Mouse (Mus musculus) liver, embryonic 11.5 days (tissue): ENCODE measurements around the gene Psmb2. TPM values are rescaled to one million over a fixed set of nuclear protein-coding genes. Genes with fewer than 3 reads are reported as not detected.

Experiments
- ATAC-seq: fragments of 200-750 bp; cut with Nextera tagmentation; replicated peaks from 2 replicates; pipeline ENCODE4 v1.8.0; 2017; ENCODE audit warnings: moderate number of reproducible peaks, mild to moderate bottlenecking, moderate TSS enrichment, moderate library complexity; ENCODE audit not compliant: low FRiP score
- DNase-seq: peaks from one replicate; pipeline ENCODE4 v3.0.0-alpha.2; 2017; ENCODE audit warnings: low spot score
- H3K27ac ChIP-seq: fragments of 300-500 bp; sonication (generic); 2 replicates; pipeline ENCODE4 v1.5.1; 2014; ENCODE audit warnings: mild to moderate bottlenecking, low read depth, low read length, control low read depth
- H3K27me3 ChIP-seq: fragments of 300-500 bp; sonication (generic); replicated peaks from 2 replicates; pipeline ENCODE4 v1.6.1; 2014; ENCODE audit warnings: low read length, mixed read lengths; ENCODE audit not compliant: control insufficient read depth, insufficient read depth
- H3K36me3 ChIP-seq: fragments of 300-500 bp; sonication (generic); 2 replicates; pipeline ENCODE4 v1.6.1; 2014; ENCODE audit warnings: mild to moderate bottlenecking, low read length, moderate library complexity, mixed read lengths; ENCODE audit not compliant: control insufficient read depth, insufficient read depth
- H3K4me1 ChIP-seq: fragments of 300-500 bp; sonication (generic); replicated peaks from 2 replicates; pipeline ENCODE4 v1.6.1; 2014; ENCODE audit warnings: low read length, mixed read lengths; ENCODE audit not compliant: control insufficient read depth, insufficient read depth
- H3K4me2 ChIP-seq: fragments of 300-500 bp; sonication (generic); 2 replicates; pipeline ENCODE4 v1.6.1; 2014; ENCODE audit warnings: mild to moderate bottlenecking, control low read depth, moderate library complexity
- H3K4me3 ChIP-seq: fragments of 300-500 bp; sonication (generic); 2 replicates; pipeline ENCODE4 v1.5.1; 2014; ENCODE audit warnings: low read depth, low read length, control low read depth
- H3K9ac ChIP-seq: fragments of 300-500 bp; sonication (generic); 2 replicates; pipeline ENCODE4 v1.6.1; 2014; ENCODE audit warnings: low read depth, low read length, control low read depth
- H3K9me3 ChIP-seq: fragments of 300-500 bp; sonication (generic); 2 replicates; pipeline ENCODE4 v1.6.1; 2016; ENCODE audit warnings: low read length, inconsistent platforms, mixed read lengths; ENCODE audit not compliant: control insufficient read depth
- WGBS: fragments of 180-500 bp; shearing (Covaris S2); extraction: QIAGEN DNeasy Blood & Tissue Kit; methylation state at CpG from one replicate; pipeline ENCODE4 v1.1.7; 2014; 5-methylcytosine and 5-hydroxymethylcytosine counted together
- polyA plus RNA-seq: library from polyadenylated mRNA; unstranded; fragments of >200 nt; fragmentation: Nextera tagmentation; extraction: Ambion mirVana; gene quantifications from 2 replicates; pipeline ENCODE4 v1.2.1, GENCODE M21; 2014

Gene Psmb2
- polyA plus RNA-seq, 1 experiment from 2014 or later: 535 TPM

- peaks cover 95% of the 10 kb centered on the region for H3K27me3 ChIP-seq
- 3% methylated on average over 51 of the region's 51 CpGs for WGBS
- 0 out of 2 replicates have a peak, but pooled peaks cover 4% of the 10 kb centered on the region for H3K4me1 ChIP-seq
- DNase-seq: peak; percentile 51
- H3K9ac ChIP-seq: no peak overlapping the region
- peak overlapping the region; percentile 34 for H3K4me3 ChIP-seq
- H3K27ac ChIP-seq: no peak overlapping the region
- no peak for ATAC-seq
- no peaks in the 10 kb centered on the region for H3K36me3 ChIP-seq
- H3K9me3 ChIP-seq: no peaks in the 10 kb centered on the region
- H3K4me2 ChIP-seq: peak overlapping the region; percentile 52
Measured at GRCm38 (mm10) chr4:126734700-126735381, 57.4 kb downstream of the Psmb2 start.

GRCm38 (mm10) chr4:126735382-126736000 lies 58.1 kb downstream of the Psmb2 start:
- H3K27me3 ChIP-seq: peaks cover 89% of the 10 kb centered on the region
- 0 out of 2 replicates have a peak, but pooled peaks cover 4% of the 10 kb centered on the region for H3K4me1 ChIP-seq
- no peaks in the 10 kb centered on the region for H3K36me3 ChIP-seq
- no peaks in the 10 kb centered on the region for H3K9me3 ChIP-seq
- peak overlapping the region; percentile 34 for H3K4me3 ChIP-seq
- 4% methylated on average over 56 of the region's 62 CpGs for WGBS
- no peak for ATAC-seq
- H3K9ac ChIP-seq: no peak overlapping the region
- no peak overlapping the region for H3K27ac ChIP-seq
- peak; percentile 48 for DNase-seq
- peak overlapping the region; percentile 52 for H3K4me2 ChIP-seq

- Histone ChIP-seq H3K4me3 (peak within 1 kb of the TSS; percentile 34), H3K36me3 (no peaks in the 10 kb centered on the region), H3K9ac (no peak within 1 kb of the TSS), H3K4me2 (peak within 1 kb of the TSS; percentile 52), H3K4me1 (0 out of 2 replicates have a peak, but pooled peaks cover 4% of the 10 kb centered on the region), H3K27me3 (peaks cover 84% of the 10 kb centered on the region), H3K27ac (no peak within 1 kb of the TSS), H3K9me3 (no peaks in the 10 kb centered on the region)
- DNase-seq (peak; percentile 57), ATAC-seq (no peak)
- 2% methylated on average over 32 of the region's 32 CpGs for WGBS
Measured at GRCm38 (mm10) chr4:126736001-126736414, 58.6 kb downstream of the Psmb2 start, which contains the start of gene Tfap2e. Gene Tfap2e (minus strand): TSS chr4:126736240.

- no peak overlapping the region for H3K4me3 ChIP-seq
- no peak for DNase-seq
- ATAC-seq: no peak
- H3K4me1 ChIP-seq: 0 out of 2 replicates have a peak, but pooled peaks cover 7% of the 10 kb centered on the region
- WGBS: 31% methylated on average over 10 of the region's 10 CpGs
- H3K27ac ChIP-seq: no peak overlapping the region
- 0 out of 2 replicates have a peak, but pooled peaks cover 6% of the 10 kb centered on the region for H3K36me3 ChIP-seq
- H3K4me2 ChIP-seq: no peak overlapping the region
- H3K9me3 ChIP-seq: no peaks in the 10 kb centered on the region
- peaks cover 45% of the 10 kb centered on the region for H3K27me3 ChIP-seq
- H3K9ac ChIP-seq: no peak overlapping the region
Measured at GRCm38 (mm10) chr4:126739966-126740676, 62.7 kb downstream of the Psmb2 start.

- Histone ChIP-seq H3K9me3 (no peaks in the 10 kb centered on the region), H3K4me3 (no peak overlapping the region), H3K27me3 (peaks cover 32% of the 10 kb centered on the region), H3K4me1 (0 out of 2 replicates have a peak, but pooled peaks cover 3% of the 10 kb centered on the region), H3K36me3 (0 out of 2 replicates have a peak, but pooled peaks cover 6% of the 10 kb centered on the region), H3K27ac (no peak overlapping the region), H3K4me2 (peak overlapping the region; percentile 30), H3K9ac (no peak overlapping the region)
- DNase-seq (peak; percentile 73), ATAC-seq (peak; percentile 58)
- WGBS: 7% methylated on average over 12 of the region's 12 CpGs
Measured at GRCm38 (mm10) chr4:126741448-126741847, 64.0 kb downstream of the Psmb2 start.

- DNase-seq (no peak), ATAC-seq (no peak)
- no peak overlapping the region for H3K4me2 ChIP-seq
- no peak overlapping the region for H3K4me3 ChIP-seq
- peaks cover 17% of the 10 kb centered on the region for H3K27me3 ChIP-seq
- H3K4me1 ChIP-seq: 0 out of 2 replicates have a peak, but pooled peaks cover 3% of the 10 kb centered on the region
- no peak overlapping the region for H3K27ac ChIP-seq
- no peaks in the 10 kb centered on the region for H3K9me3 ChIP-seq
- 56% methylated on average over 2 of the region's 2 CpGs for WGBS
- no peak overlapping the region for H3K9ac ChIP-seq
- H3K36me3 ChIP-seq: peaks cover 9% of the 10 kb centered on the region; the same call in 1 of the 2 replicates
Measured at GRCm38 (mm10) chr4:126742976-126743375, 65.5 kb downstream of the Psmb2 start.

- ATAC-seq (no peak), DNase-seq (no peak)
- Histone ChIP-seq H3K9me3 (no peaks in the 10 kb centered on the region), H3K27ac (no peak overlapping the region), H3K4me1 (0 out of 2 replicates have a peak, but pooled peaks cover 3% of the 10 kb centered on the region), H3K4me3 (no peak overlapping the region), H3K27me3 (peaks cover 10% of the 10 kb centered on the region), H3K36me3 (peaks cover 9% of the 10 kb centered on the region; the same call in 1 of the 2 replicates), H3K4me2 (no peak overlapping the region), H3K9ac (no peak overlapping the region)
- 25% methylated on average over 11 of the region's 11 CpGs for WGBS
Measured at GRCm38 (mm10) chr4:126743713-126744112, 66.3 kb downstream of the Psmb2 start.

GRCm38 (mm10) chr4:126744831-126745230 lies 67.4 kb downstream of the Psmb2 start:
- H3K4me3 ChIP-seq: no peak overlapping the region
- H3K27me3 ChIP-seq: peaks cover 3% of the 10 kb centered on the region; the same call in 1 of the 2 replicates
- H3K4me2 ChIP-seq: no peak overlapping the region
- WGBS: 90% methylated on average over 14 of the region's 14 CpGs
- H3K27ac ChIP-seq: no peak overlapping the region
- peaks cover 14% of the 10 kb centered on the region; the same call in 1 of the 2 replicates for H3K36me3 ChIP-seq
- 0 out of 2 replicates have a peak, but pooled peaks cover 3% of the 10 kb centered on the region for H3K4me1 ChIP-seq
- ATAC-seq: no peak
- no peak overlapping the region for H3K9ac ChIP-seq
- no peak for DNase-seq
- H3K9me3 ChIP-seq: no peaks in the 10 kb centered on the region
